Mouse (Mus musculus) ES-Bruce4 (cell line): ENCODE measurements around the gene Hoxb4.

Experiments used
- CTCF ChIP-seq: IDR thresholded peaks from one replicate; pipeline ENCODE4 v1.8.1; 2011; ENCODE audit warnings: low read depth, low read length
- EP300 ChIP-seq: IDR thresholded peaks from 2 replicates; pipeline ENCODE4 v1.6.1; 2011; ENCODE audit warnings: low read depth, low read length; ENCODE audit not compliant: insufficient read depth
- POLR2A ChIP-seq: IDR thresholded peaks from one replicate; pipeline ENCODE4 v1.8.1; 2011; ENCODE audit warnings: low read length; ENCODE audit not compliant: insufficient read depth

DNA sequence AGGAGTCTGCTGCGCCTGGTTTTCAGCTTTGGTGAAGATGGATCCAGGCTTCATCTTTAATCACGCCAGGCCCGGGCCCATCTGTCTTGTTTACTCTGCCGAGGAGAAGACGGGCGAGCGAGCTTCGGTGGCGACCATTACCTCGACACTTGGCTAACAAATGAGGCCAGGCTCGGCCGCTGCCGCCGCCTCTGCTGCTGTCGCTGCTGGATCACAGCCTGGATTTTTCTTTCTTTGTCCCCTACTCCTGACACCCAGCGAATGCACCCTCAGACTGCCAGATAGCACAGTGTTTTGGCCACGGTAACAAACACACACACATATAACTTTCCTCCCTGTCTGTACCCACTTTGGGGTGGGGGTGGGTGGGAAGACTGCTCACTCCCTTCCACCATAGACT, 2.6 kb downstream of the Hoxb4 start:
- TF ChIP-seq CTCF (no peak), EP300 (no peak), POLR2A (no peak)
